Mouse (Mus musculus): ENCODE data around the gene Ptrh1. TPM values are rescaled to one million over a fixed set of nuclear protein-coding genes. Genes with fewer than 3 reads are reported as not detected.
A peak's percentile ranks its signal among the peaks of the same experiment; 100 is the strongest.

Gene Ptrh1
- polyA plus RNA-seq, 1 experiment from 2014 or later = 5.6 TPM

- no peak overlapping the region for H3K4me2 ChIP-seq (replicated peaks; ENCODE audit: low read depth, low read length)
- no peak for ATAC-seq (ENCODE audit: insufficient number of reproducible peaks, insufficient read depth, low FRiP score, low read depth)
- 51% methylated on average over 4 of the region's 4 CpGs for WGBS
Observed at GRCm38 (mm10) chr2:32734933-32735332, 40.7 kb upstream of the Ptrh1 start.

GRCm38 (mm10) chr2:32736306-32736829 lies 39.2 kb upstream of the Ptrh1 start:
- Histone ChIP-seq H3K9ac (replicated peaks; ENCODE audit: low read depth, low read length) (no peak overlapping the region), H3K27ac (ENCODE audit: low read length) (peak overlapping the region; percentile 11; the same call in 1 of the 2 replicates), H3K4me3 (ENCODE audit: low read depth, low read length) (no peak overlapping the region), H3K4me2 (replicated peaks; ENCODE audit: low read depth, low read length) (no peak overlapping the region), H3K9me3 (ENCODE audit: control insufficient read depth, low read depth, low read length) (no peaks in the 10 kb centered on the region), H3K4me1 (ENCODE audit: control insufficient read depth, insufficient read depth, low read length) (peaks cover 27% of the 10 kb centered on the region), H3K36me3 (ENCODE audit: control insufficient read depth, insufficient read depth, low read length) (no peaks in the 10 kb centered on the region; the same call in 1 of the 2 replicates), H3K27me3 (ENCODE audit: control insufficient read depth, insufficient read depth, low read length) (0 out of 2 replicates have a peak, but pooled peaks cover under 1% of the 10 kb centered on the region)
- no peak for ATAC-seq (ENCODE audit: insufficient number of reproducible peaks, insufficient read depth, low FRiP score, low read depth)
- WGBS = 51% methylated on average over 3 of the region's 3 CpGs

More at GRCm38 (mm10) chr2:32734933-32735332, 40.7 kb upstream of the Ptrh1 start:
- peaks cover 35% of the 10 kb centered on the region for H3K4me1 ChIP-seq (ENCODE audit: control insufficient read depth, insufficient read depth, low read length)
- no peak overlapping the region for H3K4me3 ChIP-seq (ENCODE audit: low read depth, low read length)
- H3K36me3 ChIP-seq (ENCODE audit: control insufficient read depth, insufficient read depth, low read length) = no peaks in the 10 kb centered on the region; the same call in 1 of the 2 replicates
- no peak overlapping the region for H3K9ac ChIP-seq (replicated peaks; ENCODE audit: low read depth, low read length)
- peak overlapping the region; percentile 63; the same call in 1 of the 2 replicates for H3K27ac ChIP-seq (ENCODE audit: low read length)
- H3K9me3 ChIP-seq (ENCODE audit: control insufficient read depth, low read depth, low read length) = no peaks in the 10 kb centered on the region
- no peaks in the 10 kb centered on the region for H3K27me3 ChIP-seq (ENCODE audit: control insufficient read depth, insufficient read depth, low read length)

GRCm38 (mm10) chr2:32737008-32737407 lies 38.6 kb upstream of the Ptrh1 start:
- 0 out of 2 replicates have a peak, but pooled peaks cover 7% of the 10 kb centered on the region for H3K27me3 ChIP-seq (ENCODE audit: control insufficient read depth, insufficient read depth, low read length)
- H3K36me3 ChIP-seq (ENCODE audit: control insufficient read depth, insufficient read depth, low read length) = no peaks in the 10 kb centered on the region; the same call in 1 of the 2 replicates
- no peak overlapping the region for H3K4me2 ChIP-seq (replicated peaks; ENCODE audit: low read depth, low read length)
- WGBS = 64% methylated on average over 6 of the region's 6 CpGs
- H3K9me3 ChIP-seq (ENCODE audit: control insufficient read depth, low read depth, low read length) = no peaks in the 10 kb centered on the region
- no peak overlapping the region for H3K27ac ChIP-seq (ENCODE audit: low read length)
- H3K4me3 ChIP-seq (ENCODE audit: low read depth, low read length) = no peak overlapping the region
- H3K4me1 ChIP-seq (ENCODE audit: control insufficient read depth, insufficient read depth, low read length) = peaks cover 28% of the 10 kb centered on the region
- no peak overlapping the region for H3K9ac ChIP-seq (replicated peaks; ENCODE audit: low read depth, low read length)
- no peak for ATAC-seq (ENCODE audit: insufficient number of reproducible peaks, insufficient read depth, low FRiP score, low read depth)

GRCm38 (mm10) chr2:32739311-32739710 lies 36.3 kb upstream of the Ptrh1 start:
- Histone ChIP-seq H3K27me3 (ENCODE audit: control insufficient read depth, insufficient read depth, low read length) (0 out of 2 replicates have a peak, but pooled peaks cover 14% of the 10 kb centered on the region), H3K36me3 (ENCODE audit: control insufficient read depth, insufficient read depth, low read length) (no peaks in the 10 kb centered on the region; the same call in 1 of the 2 replicates), H3K27ac (ENCODE audit: low read length) (no peak overlapping the region), H3K4me1 (ENCODE audit: control insufficient read depth, insufficient read depth, low read length) (peaks cover 25% of the 10 kb centered on the region), H3K4me2 (replicated peaks; ENCODE audit: low read depth, low read length) (no peak overlapping the region), H3K9ac (replicated peaks; ENCODE audit: low read depth, low read length) (no peak overlapping the region), H3K4me3 (ENCODE audit: low read depth, low read length) (no peak overlapping the region), H3K9me3 (ENCODE audit: control insufficient read depth, low read depth, low read length) (no peaks in the 10 kb centered on the region)
- WGBS = 69% methylated on average over 4 of the region's 4 CpGs
- no peak for ATAC-seq (ENCODE audit: insufficient number of reproducible peaks, insufficient read depth, low FRiP score, low read depth)

- peak within 1 kb of the TSS; percentile 93 for H3K4me2 ChIP-seq (replicated peaks; ENCODE audit: low read depth, low read length)
- no peaks in the 10 kb centered on the region for H3K9me3 ChIP-seq (ENCODE audit: control insufficient read depth, low read depth, low read length)
- peak within 1 kb of the TSS; percentile 39 for H3K4me3 ChIP-seq (ENCODE audit: low read depth, low read length)
- H3K4me1 ChIP-seq (ENCODE audit: control insufficient read depth, insufficient read depth, low read length) = peaks cover 16% of the 10 kb centered on the region
- H3K27ac ChIP-seq (ENCODE audit: low read length) = no peak within 1 kb of the TSS
- H3K36me3 ChIP-seq (ENCODE audit: control insufficient read depth, insufficient read depth, low read length) = peaks cover 3% of the 10 kb centered on the region
- 8% methylated on average over 11 of the region's 11 CpGs for WGBS
- H3K9ac ChIP-seq (replicated peaks; ENCODE audit: low read depth, low read length) = peak within 1 kb of the TSS; percentile 28; the same call in 1 of the 2 replicates
- no peak for ATAC-seq (ENCODE audit: insufficient number of reproducible peaks, insufficient read depth, low FRiP score, low read depth)
- H3K27me3 ChIP-seq (ENCODE audit: control insufficient read depth, insufficient read depth, low read length) = 0 out of 2 replicates have a peak, but pooled peaks cover 14% of the 10 kb centered on the region
Observed at GRCm38 (mm10) chr2:32740916-32741272, 34.7 kb upstream of the Ptrh1 start, which contains the start of gene 6330409D20Rik. Gene 6330409D20Rik, minus strand, starts transcription at chr2:32741016.

- H3K27me3 ChIP-seq (ENCODE audit: control insufficient read depth, insufficient read depth, low read length) = 0 out of 2 replicates have a peak, but pooled peaks cover 14% of the 10 kb centered on the region
- peak; percentile 70 for ATAC-seq (ENCODE audit: insufficient number of reproducible peaks, insufficient read depth, low FRiP score, low read depth)
- H3K36me3 ChIP-seq (ENCODE audit: control insufficient read depth, insufficient read depth, low read length) = peaks cover 9% of the 10 kb centered on the region
- peaks cover 13% of the 10 kb centered on the region for H3K4me1 ChIP-seq (ENCODE audit: control insufficient read depth, insufficient read depth, low read length)
- WGBS = 6% methylated on average over 57 of the region's 58 CpGs
- peak overlapping the region; percentile 93 for H3K4me2 ChIP-seq (replicated peaks; ENCODE audit: low read depth, low read length)
- H3K9ac ChIP-seq (replicated peaks; ENCODE audit: low read depth, low read length) = peak overlapping the region; percentile 28; the same call in 1 of the 2 replicates
- H3K27ac ChIP-seq (ENCODE audit: low read length) = no peak overlapping the region
- peak overlapping the region; percentile 39 for H3K4me3 ChIP-seq (ENCODE audit: low read depth, low read length)
- no peaks in the 10 kb centered on the region for H3K9me3 ChIP-seq (ENCODE audit: control insufficient read depth, low read depth, low read length)
Observed at GRCm38 (mm10) chr2:32741273-32742172, 34.1 kb upstream of the Ptrh1 start.

- Histone ChIP-seq H3K36me3 (ENCODE audit: control insufficient read depth, insufficient read depth, low read length) (peaks cover 9% of the 10 kb centered on the region), H3K27ac (ENCODE audit: low read length) (no peak overlapping the region), H3K9ac (replicated peaks; ENCODE audit: low read depth, low read length) (no peak overlapping the region), H3K27me3 (ENCODE audit: control insufficient read depth, insufficient read depth, low read length) (0 out of 2 replicates have a peak, but pooled peaks cover 14% of the 10 kb centered on the region), H3K9me3 (ENCODE audit: control insufficient read depth, low read depth, low read length) (no peaks in the 10 kb centered on the region), H3K4me2 (replicated peaks; ENCODE audit: low read depth, low read length) (peak overlapping the region; percentile 93; the same call in 1 of the 2 replicates), H3K4me3 (ENCODE audit: low read depth, low read length) (peak overlapping the region; percentile 39), H3K4me1 (ENCODE audit: control insufficient read depth, insufficient read depth, low read length) (peaks cover 13% of the 10 kb centered on the region)
- ATAC-seq (ENCODE audit: insufficient number of reproducible peaks, insufficient read depth, low FRiP score, low read depth) = no peak
- 16% methylated on average over 18 of the region's 18 CpGs for WGBS
Observed at GRCm38 (mm10) chr2:32742173-32742531, 33.4 kb upstream of the Ptrh1 start.

GRCm38 (mm10) chr2:32744272-32744982 lies 31.2 kb upstream of the Ptrh1 start:
- Histone ChIP-seq H3K27me3 (ENCODE audit: control insufficient read depth, insufficient read depth, low read length) (0 out of 2 replicates have a peak, but pooled peaks cover 14% of the 10 kb centered on the region), H3K4me1 (ENCODE audit: control insufficient read depth, insufficient read depth, low read length) (peaks cover 13% of the 10 kb centered on the region), H3K9ac (replicated peaks; ENCODE audit: low read depth, low read length) (no peak overlapping the region), H3K27ac (ENCODE audit: low read length) (no peak overlapping the region), H3K4me2 (replicated peaks; ENCODE audit: low read depth, low read length) (no peak overlapping the region), H3K36me3 (ENCODE audit: control insufficient read depth, insufficient read depth, low read length) (peaks cover 17% of the 10 kb centered on the region), H3K9me3 (ENCODE audit: control insufficient read depth, low read depth, low read length) (no peaks in the 10 kb centered on the region), H3K4me3 (ENCODE audit: low read depth, low read length) (no peak overlapping the region)
- ATAC-seq (ENCODE audit: insufficient number of reproducible peaks, insufficient read depth, low FRiP score, low read depth) = no peak
- WGBS = 70% methylated on average over 15 of the region's 15 CpGs
